Mouse (Mus musculus) common myeloid progenitor, adult 5-6 weeks (primary cell): ENCODE results near the gene Ncl. TPM values are rescaled to one million over a fixed set of nuclear protein-coding genes. Genes with fewer than 3 reads are reported as not detected.

Experiments
- total RNA-seq: library from RNA; stranded (forward); fragments of 200-1000, 187-1606 nt; gene quantifications from 2 replicates; pipeline ENCODE4 v1.2.3, GENCODE M21; 2017

The Ncl gene
- total RNA-seq, 1 experiment from 2014 or later, result 1,055 TPM

Other genes with a start within 250 kb of the Ncl start
- 0.09 TPM in 1 of 2 replicates, not detected in the other for gene Htr2b, start 247.4 kb downstream of the Ncl start, total RNA-seq
- gene Gm21972, start 225.8 kb downstream of the Ncl start, total RNA-seq, result 1.7 and 10.6 TPM in 2 replicates
- 10.6 and 20.7 TPM in 2 replicates for gene Armc9, start 204.6 kb downstream of the Ncl start, total RNA-seq
- gene B3gnt7, start 56.6 kb downstream of the Ncl start, total RNA-seq, result 1.7 and 2.2 TPM in 2 replicates
- not detected in 2 replicates for gene Nmur1, start 66.8 kb upstream of the Ncl start, total RNA-seq
- not detected in 2 replicates for gene Tex44, start 66.9 kb upstream of the Ncl start, total RNA-seq
- gene Ptma, start 167.3 kb upstream of the Ncl start, total RNA-seq, result 6,083 and 6,415 TPM in 2 replicates
- 7.5 and 8.5 TPM in 2 replicates for gene Pde6d, start 223.2 kb upstream of the Ncl start, total RNA-seq
- 23.3 and 25.8 TPM in 2 replicates for gene Cops7b, start 223.5 kb upstream of the Ncl start, total RNA-seq